Mouse (Mus musculus): ENCODE results near the gene Mmp20.

GRCm38 (mm10) chr9:7689799-7690198 lies 61.8 kb downstream of the Mmp20 start:
- TF ChIP-seq EP300 (IDR thresholded peaks at IDR 0.05; ENCODE audit: low read depth) (no peak), CTCF (IDR thresholded peaks at IDR 0.05; ENCODE audit: low read depth) (no peak)

Data from liver, embryonic 14.5 days (tissue).